Mouse (Mus musculus): ENCODE results near the gene Nedd9.

DNA sequence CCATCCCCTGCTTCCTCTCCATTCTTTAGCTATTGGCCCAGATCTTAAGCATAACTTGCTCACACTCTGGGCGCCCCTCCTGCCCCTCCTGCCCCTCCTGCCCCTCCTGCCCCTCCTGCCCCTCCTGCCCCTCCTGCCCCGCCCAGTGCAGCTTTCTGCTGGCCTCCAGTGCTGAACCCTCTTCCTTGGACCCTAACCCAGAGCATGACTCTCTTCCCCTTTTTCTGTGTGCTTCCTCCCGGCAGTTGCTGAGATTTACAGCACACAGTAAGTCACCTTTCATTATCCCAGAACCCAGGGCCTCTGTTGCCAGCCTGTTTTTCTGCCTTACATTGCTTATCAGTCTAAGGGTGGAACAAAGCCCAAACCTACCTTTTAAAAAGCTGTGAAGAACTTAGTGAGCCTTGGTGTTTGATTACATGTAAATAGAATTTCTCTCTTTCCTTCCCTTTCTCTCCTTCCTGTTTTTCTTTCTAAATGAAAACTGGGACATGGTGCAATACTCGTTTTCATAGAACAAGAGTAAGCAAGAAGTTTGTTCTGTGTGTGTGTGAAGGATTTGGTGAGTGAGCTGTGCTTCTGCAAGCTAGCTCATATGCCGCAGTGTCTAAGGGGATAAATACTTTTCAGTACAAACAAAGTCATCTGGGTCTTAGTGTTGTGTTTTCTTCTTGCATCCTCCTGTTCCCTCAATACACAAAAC is 223.7 kb downstream of the Nedd9 start:
- no peak for TF ChIP-seq CTCF (IDR thresholded peaks at IDR 0.05; ENCODE audit: low read depth, low read length)
- no peak for TF ChIP-seq GATA1 (IDR thresholded peaks at IDR 0.05; ENCODE audit: borderline replicate concordance, low read length)
- TF ChIP-seq TAL1 (conservative IDR thresholded peaks at IDR 0.05; ENCODE audit: low read depth, low read length): no peak
- TF ChIP-seq POLR2AphosphoS5 (IDR thresholded peaks at IDR 0.05; ENCODE audit: insufficient replicate concordance, low read depth, low read length): no peak
- TF ChIP-seq GATA2 (IDR thresholded peaks at IDR 0.05; ENCODE audit: borderline replicate concordance, low read depth, low read length): no peak
